Mouse (Mus musculus): ENCODE data around the gene Zkscan16. TPM values are rescaled to one million over a fixed set of nuclear protein-coding genes. Genes with fewer than 3 reads are reported as not detected.
A peak's percentile ranks its signal among the peaks of the same experiment; 100 is the strongest.

The Zkscan16 gene
- polyA plus RNA-seq, 1 experiment from 2014 or later = 0.84 TPM

DNA sequence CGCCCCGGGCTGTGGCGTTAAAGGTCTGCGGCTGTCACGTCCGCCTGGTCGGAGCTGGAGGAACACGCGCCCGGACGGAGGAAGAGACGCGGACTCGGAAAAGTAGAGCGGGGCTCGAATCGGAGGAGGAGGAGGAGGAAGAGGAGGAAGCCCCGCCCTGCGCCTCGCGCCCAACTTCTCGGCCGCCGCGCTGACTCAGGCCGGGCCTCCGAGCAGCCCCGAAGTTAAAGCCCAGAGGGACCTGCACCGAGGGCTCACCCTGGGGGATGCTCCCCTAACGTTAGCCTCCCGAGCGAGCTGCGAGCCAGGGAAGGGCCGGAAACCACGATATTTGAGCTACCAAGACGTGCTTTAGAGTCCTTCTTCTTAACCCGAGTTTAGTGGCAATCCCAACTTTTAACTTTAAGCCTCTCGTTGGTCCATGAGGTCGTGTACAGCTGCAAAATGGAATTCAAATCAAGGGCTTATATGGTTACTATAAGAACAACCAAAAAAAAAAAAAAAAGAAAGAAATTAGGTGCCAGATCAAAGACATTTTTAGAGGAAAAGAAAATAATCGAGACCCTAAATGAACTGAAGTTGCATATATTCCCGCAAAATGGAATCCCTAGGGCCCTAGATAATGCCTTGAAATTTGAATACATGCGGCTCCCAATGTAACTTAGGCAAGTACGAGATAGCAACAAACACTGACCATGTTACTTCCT lies 30.6 kb upstream of the Zkscan16 start, which contains the start of gene Ecpas:
TSS of gene Ecpas (minus strand) at position 121 of the 707 bp plus-strand sequence.
- no peaks in the 10 kb centered on the region for H3K36me3 ChIP-seq (ENCODE audit: control insufficient read depth, insufficient read depth, low read length)
- H3K4me1 ChIP-seq (ENCODE audit: control insufficient read depth, insufficient read depth, low read length) = peaks cover 10% of the 10 kb centered on the region
- peak; percentile 87 for ATAC-seq (ENCODE audit: insufficient read depth, low FRiP score)
- H3K27ac ChIP-seq (ENCODE audit: low read length) = peak within 1 kb of the TSS; percentile 98
- H3K4me3 ChIP-seq (replicated peaks; ENCODE audit: low read length) = peak within 1 kb of the TSS; percentile 86
- no peaks in the 10 kb centered on the region for H3K27me3 ChIP-seq (ENCODE audit: control insufficient read depth, insufficient read depth, low read length)
- H3K9me3 ChIP-seq (replicated peaks; ENCODE audit: control insufficient read depth, low read length) = no peaks in the 10 kb centered on the region
- peak within 1 kb of the TSS; percentile 99 for H3K9ac ChIP-seq (ENCODE audit: low read length)
- peak within 1 kb of the TSS; percentile 77 for H3K4me2 ChIP-seq (ENCODE audit: low read depth, low read length)
- 4% methylated on average over 43 of the region's 43 CpGs for WGBS

DNA sequence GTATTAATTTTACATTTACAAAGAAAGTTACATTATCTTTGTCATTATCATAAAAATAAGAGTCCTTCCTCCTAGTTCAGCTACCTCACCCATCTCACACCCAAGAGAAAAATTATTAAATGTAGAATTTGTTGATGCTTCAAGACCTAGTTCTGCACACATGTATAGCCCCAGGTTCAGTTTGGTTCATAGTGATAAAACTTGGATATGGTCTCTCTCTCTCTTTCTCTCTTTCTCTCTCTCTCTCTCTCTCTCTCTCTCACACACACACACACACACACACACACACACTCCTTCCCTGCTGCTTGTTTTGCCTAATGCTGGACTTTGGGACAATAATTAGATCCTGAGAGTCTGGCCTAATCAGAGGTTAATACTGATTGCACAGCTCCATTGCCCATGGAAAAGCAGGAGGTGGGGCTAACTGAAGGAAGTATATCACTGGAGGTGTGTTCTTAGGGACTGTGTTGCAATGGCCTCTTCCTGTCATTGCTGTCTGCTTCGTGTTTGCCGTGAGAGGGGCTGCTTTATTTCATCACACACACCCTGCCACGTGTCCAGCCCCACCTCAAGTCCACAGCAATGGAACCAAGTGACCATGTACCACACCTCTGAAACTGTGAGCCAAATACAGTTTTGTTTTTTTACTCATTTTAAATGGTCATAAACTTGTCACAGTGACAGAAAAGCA lies 29.9 kb upstream of the Zkscan16 start:
- no peaks in the 10 kb centered on the region for H3K36me3 ChIP-seq (ENCODE audit: control insufficient read depth, insufficient read depth, low read length)
- peaks cover 10% of the 10 kb centered on the region for H3K4me1 ChIP-seq (ENCODE audit: control insufficient read depth, insufficient read depth, low read length)
- H3K27ac ChIP-seq (ENCODE audit: low read length) = no peak overlapping the region
- 0 out of 2 replicates have a peak, but pooled peaks have one; percentile 9 for ATAC-seq (ENCODE audit: insufficient read depth, low FRiP score)
- 27% methylated on average over 3 of the region's 3 CpGs for WGBS
- H3K9ac ChIP-seq (ENCODE audit: low read length) = no peak overlapping the region
- H3K4me2 ChIP-seq (ENCODE audit: low read depth, low read length) = peak overlapping the region; percentile 77; the same call in 1 of the 2 replicates
- H3K9me3 ChIP-seq (replicated peaks; ENCODE audit: control insufficient read depth, low read length) = no peaks in the 10 kb centered on the region
- H3K27me3 ChIP-seq (ENCODE audit: control insufficient read depth, insufficient read depth, low read length) = no peaks in the 10 kb centered on the region
- H3K4me3 ChIP-seq (replicated peaks; ENCODE audit: low read length) = no peak overlapping the region

DNA sequence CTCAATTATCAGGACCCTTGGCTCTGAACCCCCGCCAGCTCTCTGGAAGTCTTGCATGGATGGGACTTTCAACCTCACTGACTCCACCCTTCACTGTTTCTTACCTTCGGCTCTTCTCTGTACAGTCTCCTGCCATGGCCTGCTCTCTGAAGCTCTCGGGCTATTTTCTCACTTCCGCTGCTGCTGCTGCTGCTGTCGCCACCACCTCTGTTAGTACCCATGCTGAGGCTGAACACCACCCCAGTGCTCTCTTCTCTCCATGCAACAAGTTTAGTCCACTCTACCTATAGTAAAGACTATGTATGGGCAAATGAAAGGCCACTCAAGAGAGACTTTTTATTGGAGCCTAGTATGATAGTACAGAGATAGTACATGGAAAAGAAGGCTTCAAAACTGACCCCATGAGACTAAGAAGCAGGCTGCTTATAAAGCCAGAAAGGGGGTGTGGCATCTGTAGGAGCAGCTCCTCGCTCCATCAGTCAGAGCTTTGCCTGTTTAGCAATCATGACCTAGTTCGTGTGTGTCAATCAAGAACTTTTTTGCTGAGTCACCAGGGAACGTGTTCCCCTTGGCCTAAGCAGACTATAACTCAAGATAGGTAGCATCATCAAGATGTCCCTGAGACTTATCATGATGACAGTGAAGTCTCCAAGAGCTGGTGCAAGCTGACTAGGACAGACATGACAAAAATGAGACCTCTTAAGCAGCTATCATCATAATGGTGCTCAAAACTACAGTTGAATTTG lies 28.2 kb upstream of the Zkscan16 start:
- H3K4me3 ChIP-seq (replicated peaks; ENCODE audit: low read length) = no peak overlapping the region
- WGBS = 80% methylated on average over 8 of the region's 8 CpGs
- ATAC-seq (ENCODE audit: insufficient read depth, low FRiP score) = no peak
- no peaks in the 10 kb centered on the region for H3K27me3 ChIP-seq (ENCODE audit: control insufficient read depth, insufficient read depth, low read length)
- H3K36me3 ChIP-seq (ENCODE audit: control insufficient read depth, insufficient read depth, low read length) = no peaks in the 10 kb centered on the region
- no peak overlapping the region for H3K9ac ChIP-seq (ENCODE audit: low read length)
- H3K27ac ChIP-seq (ENCODE audit: low read length) = no peak overlapping the region
- H3K4me2 ChIP-seq (ENCODE audit: low read depth, low read length) = no peak overlapping the region
- H3K9me3 ChIP-seq (replicated peaks; ENCODE audit: control insufficient read depth, low read length) = no peaks in the 10 kb centered on the region
- peaks cover 10% of the 10 kb centered on the region for H3K4me1 ChIP-seq (ENCODE audit: control insufficient read depth, insufficient read depth, low read length)

DNA sequence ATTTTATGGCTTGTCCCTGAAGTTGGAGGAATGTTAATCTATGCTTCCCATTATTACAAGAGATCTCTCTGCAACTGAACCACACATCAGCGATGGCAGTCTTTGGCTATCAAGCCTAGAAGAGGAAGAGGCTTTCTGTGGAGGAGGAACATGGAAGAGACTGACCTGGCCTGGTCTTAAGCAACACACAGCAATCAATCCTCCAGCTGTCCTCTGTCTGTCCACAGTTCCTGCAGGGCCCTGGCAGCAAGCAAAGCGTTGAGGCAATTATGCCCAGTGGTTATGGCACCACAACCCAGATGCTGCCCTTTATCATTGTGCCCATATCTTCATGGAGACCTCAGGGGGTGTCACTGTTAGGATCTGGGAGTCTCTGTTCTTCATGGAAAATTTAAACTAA lies 19.5 kb upstream of the Zkscan16 start:
- no peak for ATAC-seq (ENCODE audit: insufficient read depth, low FRiP score)
- H3K9me3 ChIP-seq (replicated peaks; ENCODE audit: control insufficient read depth, low read length) = no peaks in the 10 kb centered on the region
- H3K4me2 ChIP-seq (ENCODE audit: low read depth, low read length) = no peak overlapping the region
- no peaks in the 10 kb centered on the region for H3K4me1 ChIP-seq (ENCODE audit: control insufficient read depth, insufficient read depth, low read length)
- H3K4me3 ChIP-seq (replicated peaks; ENCODE audit: low read length) = no peak overlapping the region
- no peak overlapping the region for H3K27ac ChIP-seq (ENCODE audit: low read length)
- WGBS = 62% methylated on average over 2 of the region's 2 CpGs
- no peaks in the 10 kb centered on the region for H3K27me3 ChIP-seq (ENCODE audit: control insufficient read depth, insufficient read depth, low read length)
- H3K36me3 ChIP-seq (ENCODE audit: control insufficient read depth, insufficient read depth, low read length) = no peaks in the 10 kb centered on the region
- no peak overlapping the region for H3K9ac ChIP-seq (ENCODE audit: low read length)

DNA sequence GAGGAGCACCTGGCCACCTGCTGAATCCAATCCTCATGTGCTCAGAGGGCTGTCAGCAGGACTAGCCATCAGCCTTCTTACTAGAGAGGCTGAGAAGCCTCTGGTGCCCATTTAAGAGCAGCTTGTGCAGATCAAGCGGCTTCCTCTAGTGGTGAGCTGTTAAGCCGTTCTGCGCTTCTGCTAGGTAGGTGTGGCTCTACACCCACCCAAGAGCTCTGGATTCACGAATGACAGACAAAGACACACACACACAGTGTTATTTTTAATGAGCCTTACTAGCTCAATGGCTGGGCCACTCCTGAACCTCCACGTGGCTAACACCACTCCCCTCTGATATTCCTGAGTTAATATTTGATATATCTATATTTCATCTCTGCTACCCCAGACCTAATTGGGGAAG lies 17.8 kb upstream of the Zkscan16 start:
- peak; percentile 53; the same call in 1 of the 2 replicates for ATAC-seq (ENCODE audit: insufficient read depth, low FRiP score)
- Histone ChIP-seq H3K27ac (ENCODE audit: low read length) (no peak overlapping the region), H3K4me3 (replicated peaks; ENCODE audit: low read length) (no peak overlapping the region), H3K4me1 (ENCODE audit: control insufficient read depth, insufficient read depth, low read length) (no peaks in the 10 kb centered on the region), H3K9ac (ENCODE audit: low read length) (no peak overlapping the region), H3K36me3 (ENCODE audit: control insufficient read depth, insufficient read depth, low read length) (no peaks in the 10 kb centered on the region), H3K4me2 (ENCODE audit: low read depth, low read length) (no peak overlapping the region), H3K9me3 (replicated peaks; ENCODE audit: control insufficient read depth, low read length) (no peaks in the 10 kb centered on the region), H3K27me3 (ENCODE audit: control insufficient read depth, insufficient read depth, low read length) (no peaks in the 10 kb centered on the region)
- WGBS = 32% methylated on average over 5 of the region's 5 CpGs

DNA sequence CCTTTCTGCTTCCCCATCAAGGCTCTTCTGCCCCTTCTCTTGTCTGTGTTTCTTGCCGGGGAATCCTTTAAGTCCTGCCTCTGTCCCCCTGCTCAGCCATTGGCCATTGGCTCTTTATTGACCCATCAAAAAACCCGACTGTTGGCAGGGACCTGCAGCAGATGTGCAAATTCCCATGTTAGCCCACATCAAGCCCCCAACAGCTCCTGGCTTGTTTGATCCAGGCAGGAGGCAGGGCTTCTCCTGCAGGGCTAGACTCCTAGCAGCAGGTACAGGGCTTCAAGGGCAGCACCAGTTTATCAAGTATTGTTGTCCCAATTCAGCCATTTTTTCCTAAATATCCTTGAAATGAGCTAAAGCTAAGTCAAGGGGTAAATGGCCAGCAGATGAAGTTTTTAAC lies 17.3 kb upstream of the Zkscan16 start:
- H3K4me2 ChIP-seq (ENCODE audit: low read depth, low read length) = no peak overlapping the region
- no peaks in the 10 kb centered on the region for H3K27me3 ChIP-seq (ENCODE audit: control insufficient read depth, insufficient read depth, low read length)
- H3K4me1 ChIP-seq (ENCODE audit: control insufficient read depth, insufficient read depth, low read length) = no peaks in the 10 kb centered on the region
- no peak overlapping the region for H3K4me3 ChIP-seq (replicated peaks; ENCODE audit: low read length)
- H3K9ac ChIP-seq (ENCODE audit: low read length) = no peak overlapping the region
- 35% methylated on average over 2 of the region's 2 CpGs for WGBS
- H3K27ac ChIP-seq (ENCODE audit: low read length) = no peak overlapping the region
- H3K9me3 ChIP-seq (replicated peaks; ENCODE audit: control insufficient read depth, low read length) = no peaks in the 10 kb centered on the region
- no peaks in the 10 kb centered on the region for H3K36me3 ChIP-seq (ENCODE audit: control insufficient read depth, insufficient read depth, low read length)
- ATAC-seq (ENCODE audit: insufficient read depth, low FRiP score) = peak; percentile 60

DNA sequence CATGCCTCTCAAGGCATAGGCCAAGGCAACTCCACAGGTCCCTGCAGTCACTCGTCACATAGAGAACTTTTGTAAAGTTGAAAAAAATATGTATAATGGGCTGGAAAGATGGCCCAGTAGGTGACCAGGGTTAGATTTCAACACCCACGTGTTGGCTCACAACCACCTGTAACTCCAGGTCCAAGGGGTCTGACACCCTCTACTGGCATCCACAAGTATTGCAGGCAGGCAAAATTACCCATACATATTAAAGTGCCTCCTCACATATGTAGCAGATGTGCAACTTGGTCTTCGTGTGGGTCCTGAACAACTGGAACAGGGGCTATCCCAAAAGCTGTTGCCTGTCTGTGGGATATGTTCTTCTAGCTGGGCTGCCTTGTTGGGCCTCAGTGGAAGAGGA lies 15.8 kb upstream of the Zkscan16 start:
- no peaks in the 10 kb centered on the region for H3K36me3 ChIP-seq (ENCODE audit: control insufficient read depth, insufficient read depth, low read length)
- no peaks in the 10 kb centered on the region for H3K9me3 ChIP-seq (replicated peaks; ENCODE audit: control insufficient read depth, low read length)
- ATAC-seq (ENCODE audit: insufficient read depth, low FRiP score) = no peak
- no peaks in the 10 kb centered on the region for H3K4me1 ChIP-seq (ENCODE audit: control insufficient read depth, insufficient read depth, low read length)
- H3K27ac ChIP-seq (ENCODE audit: low read length) = no peak overlapping the region
- no peak overlapping the region for H3K4me2 ChIP-seq (ENCODE audit: low read depth, low read length)
- whole genome bisulfite sequencing = 68% methylated on average over 3 of the region's 3 CpGs
- no peak overlapping the region for H3K9ac ChIP-seq (ENCODE audit: low read length)
- H3K4me3 ChIP-seq (replicated peaks; ENCODE audit: low read length) = no peak overlapping the region
- no peaks in the 10 kb centered on the region for H3K27me3 ChIP-seq (ENCODE audit: control insufficient read depth, insufficient read depth, low read length)

DNA sequence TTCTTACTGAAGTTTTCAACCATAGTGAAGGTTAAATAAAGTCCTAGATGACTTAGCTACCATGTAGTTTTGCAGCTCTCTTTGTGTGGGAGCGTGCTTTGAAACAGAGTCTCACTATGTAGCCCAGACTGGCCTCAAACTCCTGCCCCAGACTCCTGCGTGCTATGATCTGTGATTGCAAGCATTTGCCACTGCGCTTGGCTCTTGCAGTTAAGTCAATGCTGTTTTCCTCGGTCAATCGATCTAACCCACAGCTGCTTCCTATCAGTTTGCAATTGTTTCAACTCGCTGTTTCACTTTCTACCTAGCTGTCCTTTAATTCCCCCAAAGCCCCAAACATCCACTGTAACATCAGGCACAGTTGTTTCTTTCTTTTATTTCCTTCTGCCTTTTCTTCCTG lies 10.9 kb upstream of the Zkscan16 start:
- WGBS = 65% methylated on average over 6 of the region's 6 CpGs
- no peaks in the 10 kb centered on the region for H3K36me3 ChIP-seq (ENCODE audit: control insufficient read depth, insufficient read depth, low read length)

DNA sequence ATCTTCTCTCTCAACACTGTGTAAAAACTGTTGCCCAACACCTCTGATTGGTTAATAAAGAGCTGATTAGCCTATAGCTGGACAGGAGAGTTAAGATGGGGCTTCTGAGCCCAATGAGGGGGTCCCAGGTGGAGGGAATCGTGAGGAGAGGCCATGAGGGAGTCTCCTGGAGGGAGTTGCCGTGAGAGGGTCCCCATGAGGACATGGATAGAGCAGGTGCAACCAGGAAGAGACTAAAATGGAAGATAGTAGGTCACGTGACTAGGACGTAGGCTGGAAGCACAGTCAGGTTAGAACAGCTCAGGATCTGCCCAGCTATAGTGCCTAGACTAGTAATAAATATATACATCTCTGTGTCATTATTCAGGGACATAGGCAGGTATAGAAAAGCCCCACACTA lies 9.1 kb upstream of the Zkscan16 start:
- Histone ChIP-seq H3K27ac (ENCODE audit: low read length) (no peak overlapping the region), H3K9ac (ENCODE audit: low read length) (no peak overlapping the region), H3K27me3 (ENCODE audit: control insufficient read depth, insufficient read depth, low read length) (no peaks in the 10 kb centered on the region), H3K9me3 (replicated peaks; ENCODE audit: control insufficient read depth, low read length) (no peaks in the 10 kb centered on the region), H3K36me3 (ENCODE audit: control insufficient read depth, insufficient read depth, low read length) (no peaks in the 10 kb centered on the region), H3K4me1 (ENCODE audit: control insufficient read depth, insufficient read depth, low read length) (no peaks in the 10 kb centered on the region), H3K4me2 (ENCODE audit: low read depth, low read length) (no peak overlapping the region), H3K4me3 (replicated peaks; ENCODE audit: low read length) (no peak overlapping the region)
- ATAC-seq (ENCODE audit: insufficient read depth, low FRiP score) = no peak
- WGBS = 73% methylated on average over 4 of the region's 4 CpGs

More for the DNA sequence above, 10.9 kb upstream of the Zkscan16 start:
- Histone ChIP-seq H3K9ac (ENCODE audit: low read length) (no peak overlapping the region), H3K27me3 (ENCODE audit: control insufficient read depth, insufficient read depth, low read length) (no peaks in the 10 kb centered on the region), H3K4me1 (ENCODE audit: control insufficient read depth, insufficient read depth, low read length) (no peaks in the 10 kb centered on the region), H3K9me3 (replicated peaks; ENCODE audit: control insufficient read depth, low read length) (no peaks in the 10 kb centered on the region), H3K4me3 (replicated peaks; ENCODE audit: low read length) (no peak overlapping the region), H3K27ac (ENCODE audit: low read length) (no peak overlapping the region), H3K4me2 (ENCODE audit: low read depth, low read length) (no peak overlapping the region)
- no peak for ATAC-seq (ENCODE audit: insufficient read depth, low FRiP score)
